Mouse (Mus musculus) gastrocnemius, adult 8-10 months (tissue): ENCODE results near the gene Siae. TPM values are rescaled to one million over a fixed set of nuclear protein-coding genes. Genes with fewer than 3 reads are reported as not detected.

ENCODE experiments used
- DNase-seq, 2 experiments: peaks; one replicate each; pipeline ENCODE4 v3.0.0; 2022; ENCODE audit warnings: low spot score in 2 of 2
- total RNA-seq, 4 experiments: library from RNA; stranded (reverse); gene quantifications; 2 replicates each; pipeline ENCODE4 v1.2.4; 2022

Gene Siae
- total RNA-seq, 4 experiments from 2014 or later, result 3.5 to 5.0 (median 4.1) TPM

DNA sequence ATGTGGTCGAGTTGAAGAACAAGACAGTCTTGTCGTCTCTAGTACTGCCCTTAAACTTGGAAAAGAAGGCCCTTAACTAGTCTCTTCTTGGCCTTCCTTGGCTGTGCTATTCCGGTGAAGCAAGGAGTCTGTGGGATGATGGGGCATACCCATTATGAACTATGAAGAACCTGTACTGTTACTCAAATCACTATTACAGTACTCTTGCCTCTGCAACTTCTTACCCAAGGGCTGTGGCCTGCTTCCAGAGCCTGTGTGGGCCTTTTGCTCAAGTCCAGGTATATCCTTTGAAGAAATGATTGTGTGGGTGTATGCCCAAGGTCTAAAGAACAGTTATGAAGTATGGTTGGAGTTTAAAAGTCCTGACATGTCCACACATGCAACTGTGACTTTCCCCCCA, 114.8 kb downstream of the Siae start:
- no peak for DNase-seq

DNA sequence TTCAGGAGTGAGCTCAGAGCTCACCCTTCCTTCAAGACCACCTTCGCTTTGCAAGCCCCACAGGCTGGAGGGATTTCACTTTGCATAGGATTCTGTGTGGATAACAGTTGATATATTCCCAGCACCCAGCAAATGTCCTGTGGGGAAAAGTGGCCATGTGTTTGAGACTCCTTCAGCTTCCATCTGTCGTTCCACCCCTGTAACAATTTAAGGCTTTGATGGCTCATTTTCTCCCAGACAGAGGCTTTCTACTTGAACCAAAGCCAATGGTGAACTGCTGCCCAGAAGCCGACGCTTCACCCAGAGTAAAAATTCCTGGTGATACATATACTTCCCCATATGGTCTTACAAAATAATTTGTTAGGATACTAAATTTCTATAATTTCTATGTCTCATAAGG, 119.8 kb downstream of the Siae start:
- no peak for DNase-seq

- DNase-seq, result no peak
Observed at GRCm38 (mm10) chr9:37681123-37681522, 125.6 kb downstream of the Siae start.

GRCm38 (mm10) chr9:37687288-37687940, 131.9 kb downstream of the Siae start:
- DNase-seq, result no peak

DNA sequence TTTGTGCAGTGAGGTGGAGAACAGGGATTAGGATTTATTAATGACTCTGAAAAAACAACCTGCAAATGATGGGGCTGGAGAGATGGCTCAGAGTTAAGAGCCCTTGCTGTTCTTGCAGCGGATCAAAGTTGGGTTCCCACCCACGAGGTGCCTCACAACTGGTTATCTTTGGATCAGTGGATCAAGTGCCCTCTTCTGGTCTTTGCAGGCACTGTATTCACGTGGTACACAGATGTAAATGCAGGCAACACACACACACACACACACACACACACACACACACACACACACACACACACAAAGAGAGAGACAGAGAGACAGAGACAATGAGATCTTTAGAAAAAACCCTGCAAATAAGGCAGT, 132.4 kb downstream of the Siae start:
- no peak for DNase-seq

DNA sequence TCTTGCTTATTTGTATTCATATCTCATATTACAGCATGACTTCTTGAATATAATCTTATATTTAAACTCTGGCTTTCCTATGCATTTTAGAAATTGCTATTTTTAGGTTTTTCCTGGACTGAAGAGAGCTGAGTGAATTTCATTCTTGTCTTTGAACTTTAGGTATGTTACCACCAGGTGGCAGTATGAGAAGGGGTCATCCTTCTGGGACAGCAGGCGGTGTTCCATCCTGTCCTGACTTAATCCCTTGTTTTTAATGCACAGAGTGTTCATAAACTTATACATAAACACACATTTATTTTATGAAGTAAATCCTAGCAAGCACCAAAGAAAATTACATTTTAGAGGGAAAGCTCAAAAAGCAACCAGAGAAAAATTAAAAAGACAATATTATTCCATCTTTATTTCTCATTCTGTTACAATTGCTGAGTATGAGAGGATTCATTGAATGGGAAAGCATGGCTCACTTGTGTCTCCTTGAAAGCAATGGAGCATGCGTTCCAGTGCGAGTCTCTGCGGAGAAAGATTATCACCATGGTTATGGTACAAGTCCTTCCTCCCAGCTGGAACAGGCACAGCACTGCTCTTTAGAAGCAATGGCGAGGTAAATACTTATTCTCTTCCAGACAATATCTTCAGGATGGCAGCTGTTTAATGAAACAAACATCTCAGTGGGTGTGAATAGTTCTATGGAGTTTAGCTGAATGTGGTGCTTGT, 134.6 kb downstream of the Siae start:
- no peak for DNase-seq

Other genes starting within 250 kb of the Siae start
- gene Ccdc15, start 207.3 kb upstream of the Siae start, total RNA-seq, result 1 to 10 TPM; 1.3 to 1.7 (median 1.6) TPM
- under 1 TPM in 1 of 4 experiments, not detected in 3; 0.21 TPM for gene Hepacam, start 188.3 kb upstream of the Siae start, total RNA-seq
- gene Robo4, start 153.8 kb upstream of the Siae start, total RNA-seq, result 1 to 10 TPM; 6.8 to 9.2 (median 7.1) TPM
- not detected for gene Robo3, start 122.5 kb upstream of the Siae start, total RNA-seq
- gene Msantd2, start 66.4 kb upstream of the Siae start, total RNA-seq, result 1 to 10 TPM; 2.2 to 3.2 (median 2.3) TPM
- 10 to 100 TPM; 11.7 to 19.3 (median 15.3) TPM for gene Esam, start 27.6 kb upstream of the Siae start, total RNA-seq
- 1 to 10 TPM in 1 of 4 experiments, under 1 TPM in 3; 0.70 to 2.1 (median 0.78) TPM for gene Vsig2, start 16.4 kb upstream of the Siae start, total RNA-seq
- under 1 TPM; 0.44 to 0.67 (median 0.55) TPM for gene Nrgn, start 2.8 kb upstream of the Siae start, total RNA-seq
- 1 to 10 TPM; 1.6 to 3.1 (median 2.2) TPM for gene Spa17, start 58.0 kb downstream of the Siae start, total RNA-seq
- 10 to 100 TPM; 27.5 to 33.7 (median 28.8) TPM for gene Tbrg1, start 101.6 kb downstream of the Siae start, total RNA-seq
- gene Panx3, start 113.5 kb downstream of the Siae start, total RNA-seq, result not detected
- not detected for gene Olfr160, start 160.6 kb downstream of the Siae start, total RNA-seq
- not detected for gene Olfr874, start 189.4 kb downstream of the Siae start, total RNA-seq
- gene Olfr875, start 216.2 kb downstream of the Siae start, total RNA-seq, result not detected
- gene Olfr876, start 247.3 kb downstream of the Siae start, total RNA-seq, result not detected